In genomic region chr5:64968961-64969860, GRCm38 (mm10) we compare ENCODE assay signal across 8 mouse cellular contexts. TPM values are rescaled to one million over a fixed set of nuclear protein-coding genes. Genes with fewer than 3 reads are reported as not detected.
DNase-seq lines count a peak whose midpoint lies in the region; ATAC-seq and TF ChIP-seq lines count a peak whose summit lies in the region.

No protein-coding gene starts in this region.

- DNase-seq in adrenal gland, postnatal 10 days = peak; percentile 36
- peak; percentile 57 for DNase-seq in forelimb bud, embryonic 11.5 days (ENCODE audit: low read depth, low spot score)
- DNase-seq in lung, postnatal 0 days (ENCODE audit: low spot score) = peak; percentile 67
- peak; percentile 46 for DNase-seq in retina, embryonic 14.5 days (ENCODE audit: low spot score)
- no peak for DNase-seq in layer of hippocampus, adult 8-10 months (ENCODE audit: low spot score in 2 of 2)

- peak overlapping the region; percentile 80 for H3K27ac ChIP-seq in intestine, embryonic 16.5 days (ENCODE audit: low read length)
- peak overlapping the region; percentile 72 for H3K27ac ChIP-seq in lung, postnatal 0 days (ENCODE audit: low read length)

- no peak for ATAC-seq in erythroblast, adult 5-6 weeks (replicated peaks; ENCODE audit: low FRiP score, poor library complexity, severe bottlenecking)
- peak; percentile 74 for ATAC-seq in intestine, embryonic 16.5 days
- ATAC-seq in lung, postnatal 0 days = peak; percentile 54

- no peaks in the 10 kb centered on the region for H3K9me3 ChIP-seq in erythroblast, embryonic 14.5 days (ENCODE audit: control insufficient read depth, low read length)
- no peaks in the 10 kb centered on the region for H3K9me3 ChIP-seq in intestine, embryonic 16.5 days (ENCODE audit: control insufficient read depth, low read length)
- H3K9me3 ChIP-seq in lung, postnatal 0 days (ENCODE audit: low read length) = no peaks in the 10 kb centered on the region

- no peak for TF ChIP-seq EP300 in lung, postnatal 0 days (IDR thresholded peaks at IDR 0.05)

- H3K27me3 ChIP-seq in erythroblast, embryonic 14.5 days (ENCODE audit: control insufficient read depth) = peaks cover 25% of the 10 kb centered on the region
- H3K27me3 ChIP-seq in intestine, embryonic 16.5 days (replicated peaks; ENCODE audit: control insufficient read depth, insufficient read depth, low read length) = no peaks in the 10 kb centered on the region
- no peaks in the 10 kb centered on the region for H3K27me3 ChIP-seq in lung, postnatal 0 days (replicated peaks; ENCODE audit: insufficient read depth, low read length)

- H3K4me3 ChIP-seq in erythroblast, embryonic 14.5 days (replicated peaks) = peak overlapping the region; percentile 62
- peak overlapping the region; percentile 79 for H3K4me3 ChIP-seq in intestine, embryonic 16.5 days (ENCODE audit: low read length)
- H3K4me3 ChIP-seq in lung, postnatal 0 days (ENCODE audit: low read depth, low read length) = peak overlapping the region; percentile 71

- 5% methylated on average over 14 of the region's 14 CpGs for WGBS in intestine, embryonic 16.5 days
- 4% methylated on average over 14 of the region's 14 CpGs for WGBS in lung, postnatal 0 days

- H3K36me3 ChIP-seq in erythroblast, embryonic 14.5 days (ENCODE audit: control insufficient read depth) = no peaks in the 10 kb centered on the region; the same call in 1 of the 2 replicates
- no peaks in the 10 kb centered on the region for H3K36me3 ChIP-seq in intestine, embryonic 16.5 days (ENCODE audit: control insufficient read depth, insufficient read depth, low read length)
- no peaks in the 10 kb centered on the region for H3K36me3 ChIP-seq in lung, postnatal 0 days (ENCODE audit: insufficient read depth, low read length)

- H3K4me2 ChIP-seq in intestine, embryonic 16.5 days (ENCODE audit: low read depth, low read length) = peak overlapping the region; percentile 85
- H3K4me2 ChIP-seq in lung, postnatal 0 days (replicated peaks; ENCODE audit: low read depth, low read length) = peak overlapping the region; percentile 88

- peak; percentile 33 for TF ChIP-seq CTCF in lung, postnatal 0 days (IDR thresholded peaks at IDR 0.05)

- H3K9ac ChIP-seq in intestine, embryonic 16.5 days (ENCODE audit: low read depth, low read length) = peak overlapping the region; percentile 88
- peak overlapping the region; percentile 68 for H3K9ac ChIP-seq in lung, postnatal 0 days (replicated peaks; ENCODE audit: low read depth)

- H3K4me1 ChIP-seq in erythroblast, embryonic 14.5 days (ENCODE audit: control insufficient read depth) = peaks cover 17% of the 10 kb centered on the region
- H3K4me1 ChIP-seq in intestine, embryonic 16.5 days (ENCODE audit: control insufficient read depth, insufficient read depth, low read length) = 0 out of 2 replicates have a peak, but pooled peaks cover 11% of the 10 kb centered on the region
- no peaks in the 10 kb centered on the region for H3K4me1 ChIP-seq in lung, postnatal 0 days (ENCODE audit: insufficient read depth, low read depth, low read length)

RNA-seq across cellular contexts. Expression of gene Fam114a1, which starts 0.7 kb away (rescaled TPM):
- polyA plus RNA-seq in erythroblast, embryonic 14.5 days (2012) = not detected in 2 replicates
- total RNA-seq in erythroblast, adult 5-6 weeks (2015; ENCODE audit: low replicate concordance) = 0.77 and 1.3 TPM in 2 replicates
- total RNA-seq in erythroblast, adult 5-6 weeks (2017; ENCODE audit: low replicate concordance) = 0.34 and 2.8 TPM in 2 replicates
- total RNA-seq in adrenal gland, postnatal 10 days (2021) = 10 to 100 TPM; 28.1 to 28.4 TPM
- polyA plus RNA-seq in intestine, embryonic 16.5 days (2015; fragmentation: Nextera tagmentation; extraction: Ambion mirVana) = 38.5 and 38.8 TPM in 2 replicates
- 26.3 and 30.9 TPM in 2 replicates for polyA plus RNA-seq in lung, postnatal 0 days (2015; fragmentation: Nextera tagmentation; extraction: Ambion mirVana)
- 10 to 100 TPM in 1 of 4 experiments, 1 to 10 TPM in 3; 4.5 to 10.9 (median 6.7) TPM for total RNA-seq in layer of hippocampus, adult 8-10 months (2022)

RNA-seq across cellular contexts. Expression of gene Tlr6, which starts 9.3 kb away (rescaled TPM):
- not detected in 2 replicates for polyA plus RNA-seq in erythroblast, embryonic 14.5 days (2012)
- total RNA-seq in erythroblast, adult 5-6 weeks (2015; ENCODE audit: low replicate concordance) = 1.9 and 2.1 TPM in 2 replicates
- total RNA-seq in erythroblast, adult 5-6 weeks (2017; ENCODE audit: low replicate concordance) = 1.1 TPM in 2 replicates
- total RNA-seq in adrenal gland, postnatal 10 days (2021) = 1 to 10 TPM; 1.8 TPM
- 0.54 and 1.1 TPM in 2 replicates for polyA plus RNA-seq in intestine, embryonic 16.5 days (2015; fragmentation: Nextera tagmentation; extraction: Ambion mirVana)
- 0.68 and 0.99 TPM in 2 replicates for polyA plus RNA-seq in lung, postnatal 0 days (2015; fragmentation: Nextera tagmentation; extraction: Ambion mirVana)
- total RNA-seq in layer of hippocampus, adult 8-10 months (2022) = 1 to 10 TPM; 1.4 to 2.8 (median 2.1) TPM

RNA-seq across cellular contexts. Expression of gene Tlr1, which starts 35.8 kb away (rescaled TPM):
- polyA plus RNA-seq in erythroblast, embryonic 14.5 days (2012) = not detected in 2 replicates
- 0.19 and 2.9 TPM in 2 replicates for total RNA-seq in erythroblast, adult 5-6 weeks (2015; ENCODE audit: low replicate concordance)
- total RNA-seq in erythroblast, adult 5-6 weeks (2017; ENCODE audit: low replicate concordance) = 1.4 and 1.9 TPM in 2 replicates
- 1 to 10 TPM; 1.2 to 1.6 TPM for total RNA-seq in adrenal gland, postnatal 10 days (2021)
- polyA plus RNA-seq in intestine, embryonic 16.5 days (2015; fragmentation: Nextera tagmentation; extraction: Ambion mirVana) = 1.3 TPM in 2 replicates
- 0.58 and 0.64 TPM in 2 replicates for polyA plus RNA-seq in lung, postnatal 0 days (2015; fragmentation: Nextera tagmentation; extraction: Ambion mirVana)
- 1 to 10 TPM in 2 of 4 experiments, under 1 TPM in 1, not detected in 1; 0.12 to 2.0 (median 1.8) TPM for total RNA-seq in layer of hippocampus, adult 8-10 months (2022)

Comparison
In these comparisons a context has a peak if more than half of its experiments do, and no peak if none do; other contexts are left out.
1. DNase-seq: peak in adrenal gland, postnatal 10 days (single experiment), forelimb bud, embryonic 11.5 days (single experiment), lung, postnatal 0 days (single experiment) and retina, embryonic 14.5 days (single experiment); none in layer of hippocampus, adult 8-10 months (0 of 2).
2. Peak in every context shown above with its lines, with median percentiles within 50 percentile points of each other: H3K4me3 ChIP-seq.